Mouse (Mus musculus): ENCODE results near the gene Mrpl53. TPM values are rescaled to one million over a fixed set of nuclear protein-coding genes. Genes with fewer than 3 reads are reported as not detected.

Gene Mrpl53
- polyA plus RNA-seq, 1 experiment: 145 TPM

DNA sequence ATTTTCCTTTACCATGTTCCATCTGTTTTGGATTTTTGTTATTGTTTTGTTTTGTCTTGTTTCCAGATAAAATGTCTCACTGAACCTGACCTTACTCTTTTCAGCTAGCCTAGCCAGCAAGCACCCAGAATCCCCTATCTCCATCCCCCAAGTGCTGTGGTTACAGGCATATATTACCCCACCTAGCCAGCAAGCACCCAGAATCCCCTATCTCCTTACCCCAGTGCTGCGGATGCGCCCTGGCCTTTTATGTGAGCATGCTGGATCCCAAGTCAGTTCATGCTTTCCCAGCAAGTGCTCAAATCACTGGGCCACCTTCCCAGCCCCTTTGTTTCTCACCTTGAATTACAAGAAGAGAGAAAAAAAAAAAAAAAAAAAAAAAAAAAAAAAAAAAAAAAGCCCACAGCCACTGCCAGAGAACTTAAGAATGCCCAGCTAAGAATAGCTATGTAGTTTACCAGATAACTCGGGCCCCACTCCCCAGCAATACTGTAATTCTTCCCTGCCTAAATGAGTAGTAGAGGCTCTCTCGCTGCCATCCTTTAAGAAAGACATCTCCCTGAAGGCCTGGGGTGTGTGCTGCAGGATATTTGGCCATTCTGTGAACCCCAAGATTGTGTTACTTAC is 2.8 kb downstream of the Mrpl53 start:
- H3K79me2 ChIP-seq (ENCODE audit: control insufficient read depth, insufficient read depth): peaks cover 58% of the 10 kb centered on the region
- no peak for TF ChIP-seq FOSL1 (IDR thresholded peaks at IDR 0.05; ENCODE audit: insufficient read depth, low read length, poor library complexity, severe bottlenecking)
- no peak for TF ChIP-seq USF1 (IDR thresholded peaks at IDR 0.05; ENCODE audit: low read depth)
- H3K36me3 ChIP-seq (ENCODE audit: control insufficient read depth, insufficient read depth): peaks cover 21% of the 10 kb centered on the region
- no peaks in the 10 kb centered on the region for H3K27me3 ChIP-seq (ENCODE audit: control insufficient read depth, insufficient read depth, insufficient read length)
- H3K79me3 ChIP-seq (ENCODE audit: low read depth): peaks cover 25% of the 10 kb centered on the region
- no peak overlapping the region for H3ac ChIP-seq (ENCODE audit: control insufficient read depth, insufficient read length, low read depth)
- no peak overlapping the region for H3K4me3 ChIP-seq (ENCODE audit: insufficient read depth, poor library complexity, severe bottlenecking)

DNA sequence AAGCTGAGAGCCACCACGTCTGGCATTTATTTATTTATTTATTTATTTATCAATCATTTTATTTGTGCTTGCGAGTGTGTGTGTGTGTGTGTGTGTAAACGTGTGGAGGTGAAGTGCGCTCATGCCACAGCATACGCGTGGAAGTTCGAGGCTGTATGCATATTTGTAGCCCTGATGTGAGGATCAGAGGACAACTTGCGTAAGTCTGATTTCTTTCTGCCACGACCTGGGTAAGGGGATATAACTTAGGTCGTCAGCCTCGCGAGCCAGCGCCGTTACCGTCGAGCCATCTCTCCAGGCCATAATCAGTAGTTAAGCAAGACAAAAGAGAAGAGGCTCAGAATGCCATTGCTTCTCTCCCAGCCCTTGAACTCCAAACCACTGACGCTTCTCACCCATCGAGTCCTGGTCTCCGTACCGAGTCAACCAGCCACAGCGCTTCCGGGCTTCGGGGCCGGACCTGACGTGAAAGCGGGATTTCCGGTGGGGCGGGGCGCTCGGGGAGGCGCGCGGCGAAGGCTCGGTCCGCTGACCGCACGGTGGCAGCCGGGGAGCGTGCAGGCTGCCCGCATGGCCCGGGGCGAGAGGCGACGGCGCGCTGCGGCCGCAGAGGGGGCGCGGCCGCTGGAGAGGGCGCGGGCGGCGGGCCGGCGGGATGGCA is 6.3 kb downstream of the Mrpl53 start, which contains the start of gene Mogs:
Gene Mogs, plus strand, starts transcription at position 486 of the 661 bp plus-strand sequence.
- peak within 1 kb of the TSS; percentile 92 for H3ac ChIP-seq (ENCODE audit: control insufficient read depth, insufficient read length, low read depth)
- TF ChIP-seq CTCF (IDR thresholded peaks at IDR 0.05; ENCODE audit: control insufficient read depth, insufficient read depth, insufficient read length): peak; percentile 91
- no peak for TF ChIP-seq MYOG (IDR thresholded peaks at IDR 0.05; ENCODE audit: control insufficient read depth, extremely low read depth, insufficient read length)
- peak; percentile 12 for TF ChIP-seq CEBPB (IDR thresholded peaks at IDR 0.05; ENCODE audit: low read depth)
- no peak for TF ChIP-seq USF1 (IDR thresholded peaks at IDR 0.05; ENCODE audit: low read depth)
- peak; percentile 74 for TF ChIP-seq MAX (IDR thresholded peaks at IDR 0.05)
- TF ChIP-seq FOSL1 (IDR thresholded peaks at IDR 0.05; ENCODE audit: insufficient read depth, low read length, poor library complexity, severe bottlenecking): no peak
- TF ChIP-seq MYOD1 (IDR thresholded peaks at IDR 0.05; ENCODE audit: control insufficient read depth, insufficient read length, low read depth): no peak
- H3K79me3 ChIP-seq (ENCODE audit: low read depth): peaks cover 22% of the 10 kb centered on the region
- H3K27me3 ChIP-seq (ENCODE audit: control insufficient read depth, insufficient read depth, insufficient read length): no peaks in the 10 kb centered on the region
- H3K4me3 ChIP-seq (ENCODE audit: insufficient read depth, poor library complexity, severe bottlenecking): peak within 1 kb of the TSS; percentile 86
- H3K79me2 ChIP-seq (ENCODE audit: control insufficient read depth, insufficient read depth): peaks cover 63% of the 10 kb centered on the region
- H3K36me3 ChIP-seq (ENCODE audit: control insufficient read depth, insufficient read depth): peaks cover 43% of the 10 kb centered on the region

DNA sequence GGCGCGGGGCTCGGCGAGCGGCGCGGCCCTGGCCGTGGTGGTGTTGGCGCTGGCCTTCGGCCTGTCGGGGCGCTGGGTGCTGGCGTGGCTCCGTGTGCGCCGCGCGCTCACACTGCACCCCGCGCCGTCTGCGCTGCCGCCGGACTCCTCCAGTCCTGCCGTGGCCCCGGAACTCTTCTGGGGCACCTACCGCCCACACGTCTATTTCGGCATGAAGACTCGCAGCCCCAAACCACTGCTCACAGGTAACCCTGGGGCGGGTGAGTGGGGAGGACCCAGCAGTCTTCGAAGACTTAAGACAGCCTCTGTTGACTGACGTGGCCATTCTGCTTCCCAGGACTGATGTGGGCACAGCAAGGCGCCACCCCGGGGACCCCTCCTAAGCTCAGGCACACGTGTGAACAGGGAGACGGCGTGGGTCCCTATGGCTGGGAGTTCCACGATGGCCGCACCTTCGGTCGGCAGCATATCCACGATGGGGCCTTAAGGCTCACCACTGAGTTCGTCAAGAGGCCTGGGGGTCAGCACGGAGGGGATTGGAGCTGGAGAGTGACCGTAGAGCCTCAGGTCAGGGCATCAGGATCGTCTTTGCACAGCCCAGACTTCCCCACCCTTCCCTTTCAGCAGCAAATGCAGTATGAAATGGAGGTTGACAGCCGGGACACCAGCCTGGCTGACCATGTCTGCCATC is 7.0 kb downstream of the Mrpl53 start:
- Histone ChIP-seq H3K27me3 (ENCODE audit: control insufficient read depth, insufficient read depth, insufficient read length) (no peaks in the 10 kb centered on the region), H3K36me3 (ENCODE audit: control insufficient read depth, insufficient read depth) (peaks cover 36% of the 10 kb centered on the region), H3ac (ENCODE audit: control insufficient read depth, insufficient read length, low read depth) (peak overlapping the region; percentile 92), H3K4me3 (ENCODE audit: insufficient read depth, poor library complexity, severe bottlenecking) (peak overlapping the region; percentile 86), H3K79me2 (ENCODE audit: control insufficient read depth, insufficient read depth) (peaks cover 63% of the 10 kb centered on the region), H3K79me3 (ENCODE audit: low read depth) (peaks cover 24% of the 10 kb centered on the region)
- TF ChIP-seq MYOG (IDR thresholded peaks at IDR 0.05; ENCODE audit: control insufficient read depth, extremely low read depth, insufficient read length) (no peak), MAX (IDR thresholded peaks at IDR 0.05) (no peak), CTCF (IDR thresholded peaks at IDR 0.05; ENCODE audit: control insufficient read depth, insufficient read depth, insufficient read length) (no peak)

DNA sequence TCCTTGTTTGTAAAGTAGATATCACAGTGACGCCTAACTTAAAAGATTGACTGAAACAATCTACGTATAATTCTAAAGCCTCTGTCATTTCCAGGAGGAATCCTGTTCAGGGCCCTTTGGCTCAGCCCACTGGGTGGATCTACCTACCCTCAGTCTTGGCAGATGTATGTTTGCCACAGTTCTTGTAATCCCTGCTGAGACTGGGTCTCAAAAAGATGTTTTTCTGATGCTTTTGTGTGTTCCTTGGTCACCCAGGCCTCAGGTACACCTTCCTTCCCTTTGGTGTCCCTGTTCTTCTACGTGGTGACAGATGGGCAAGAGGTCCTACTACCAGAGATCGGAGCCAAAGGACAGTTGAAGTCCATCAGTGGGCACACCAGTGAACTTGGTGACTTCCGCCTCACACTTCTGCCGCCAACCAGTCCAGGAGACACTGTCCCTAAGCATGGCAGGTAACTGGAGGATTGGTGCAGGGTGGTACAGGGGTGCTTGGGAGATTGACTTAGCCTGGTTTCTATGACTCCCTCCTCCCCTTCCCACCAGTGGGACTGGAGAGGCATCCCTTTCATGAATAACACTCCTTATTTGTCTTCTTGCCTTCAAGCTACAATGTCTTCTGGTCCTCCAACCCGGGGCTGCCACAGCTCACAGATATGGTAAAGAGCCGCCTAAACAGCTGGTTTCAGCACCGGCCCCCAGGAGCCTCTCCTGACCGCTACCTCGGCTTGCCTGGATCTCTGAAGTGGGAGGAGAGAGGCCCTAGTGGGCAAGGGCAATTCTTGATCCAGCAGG is 7.7 kb downstream of the Mrpl53 start:
- H3ac ChIP-seq (ENCODE audit: control insufficient read depth, insufficient read length, low read depth): peak overlapping the region; percentile 92
- H3K27me3 ChIP-seq (ENCODE audit: control insufficient read depth, insufficient read depth, insufficient read length): no peaks in the 10 kb centered on the region
- H3K4me3 ChIP-seq (ENCODE audit: insufficient read depth, poor library complexity, severe bottlenecking): peak overlapping the region; percentile 86
- TF ChIP-seq CEBPB (IDR thresholded peaks at IDR 0.05; ENCODE audit: low read depth) (no peak), MYOD1 (IDR thresholded peaks at IDR 0.05; ENCODE audit: control insufficient read depth, insufficient read length, low read depth) (no peak), MAX (IDR thresholded peaks at IDR 0.05) (no peak), MYOG (IDR thresholded peaks at IDR 0.05; ENCODE audit: control insufficient read depth, extremely low read depth, insufficient read length) (no peak), CTCF (IDR thresholded peaks at IDR 0.05; ENCODE audit: control insufficient read depth, insufficient read depth, insufficient read length) (no peak), FOSL1 (IDR thresholded peaks at IDR 0.05; ENCODE audit: insufficient read depth, low read length, poor library complexity, severe bottlenecking) (no peak), USF1 (IDR thresholded peaks at IDR 0.05; ENCODE audit: low read depth) (no peak)
- peaks cover 62% of the 10 kb centered on the region for H3K79me2 ChIP-seq (ENCODE audit: control insufficient read depth, insufficient read depth)
- H3K79me3 ChIP-seq (ENCODE audit: low read depth): peaks cover 24% of the 10 kb centered on the region
- peaks cover 29% of the 10 kb centered on the region for H3K36me3 ChIP-seq (ENCODE audit: control insufficient read depth, insufficient read depth)

DNA sequence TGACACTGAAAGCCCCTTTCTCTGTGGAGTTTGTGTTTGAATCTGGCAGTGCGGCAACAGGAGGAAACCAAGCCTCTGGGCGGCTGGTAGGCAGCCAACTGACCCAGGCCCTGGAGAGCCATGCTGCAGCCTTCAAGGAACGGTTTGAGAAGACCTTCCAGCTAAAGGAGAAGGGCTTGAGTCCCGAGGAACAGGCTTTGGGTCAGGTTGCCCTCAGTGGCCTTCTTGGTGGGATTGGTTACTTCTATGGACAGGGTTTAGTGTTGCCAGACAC is 8.3 kb downstream of the Mrpl53 start:
- Histone ChIP-seq H3K4me3 (ENCODE audit: insufficient read depth, poor library complexity, severe bottlenecking) (no peak overlapping the region), H3K79me2 (ENCODE audit: control insufficient read depth, insufficient read depth) (peaks cover 62% of the 10 kb centered on the region), H3ac (ENCODE audit: control insufficient read depth, insufficient read length, low read depth) (no peak overlapping the region), H3K79me3 (ENCODE audit: low read depth) (peaks cover 24% of the 10 kb centered on the region), H3K36me3 (ENCODE audit: control insufficient read depth, insufficient read depth) (peaks cover 28% of the 10 kb centered on the region), H3K27me3 (ENCODE audit: control insufficient read depth, insufficient read depth, insufficient read length) (no peaks in the 10 kb centered on the region)
- no peak for TF ChIP-seq MAX (IDR thresholded peaks at IDR 0.05)
- TF ChIP-seq MYOD1 (IDR thresholded peaks at IDR 0.05; ENCODE audit: control insufficient read depth, insufficient read length, low read depth): no peak
- no peak for TF ChIP-seq CEBPB (IDR thresholded peaks at IDR 0.05; ENCODE audit: low read depth)
- no peak for TF ChIP-seq CTCF (IDR thresholded peaks at IDR 0.05; ENCODE audit: control insufficient read depth, insufficient read depth, insufficient read length)
- no peak for TF ChIP-seq USF1 (IDR thresholded peaks at IDR 0.05; ENCODE audit: low read depth)
- TF ChIP-seq FOSL1 (IDR thresholded peaks at IDR 0.05; ENCODE audit: insufficient read depth, low read length, poor library complexity, severe bottlenecking): no peak
- TF ChIP-seq MYOG (IDR thresholded peaks at IDR 0.05; ENCODE audit: control insufficient read depth, extremely low read depth, insufficient read length): no peak

All from C2C12 (cell line).